Mouse (Mus musculus) CD4-positive naive resting alpha-beta T cell, adult 57 days (primary cell): ENCODE results near the gene Gcc1. TPM values are rescaled to one million over a fixed set of nuclear protein-coding genes. Genes with fewer than 3 reads are reported as not detected.

Source experiments
- total RNA-seq: library from RNA; stranded (reverse); gene quantifications from one replicate; pipeline ENCODE4 v1.2.4, GENCODE M21; 2023

Gcc1 gene
- total RNA-seq: 23.7 TPM

DNA sequence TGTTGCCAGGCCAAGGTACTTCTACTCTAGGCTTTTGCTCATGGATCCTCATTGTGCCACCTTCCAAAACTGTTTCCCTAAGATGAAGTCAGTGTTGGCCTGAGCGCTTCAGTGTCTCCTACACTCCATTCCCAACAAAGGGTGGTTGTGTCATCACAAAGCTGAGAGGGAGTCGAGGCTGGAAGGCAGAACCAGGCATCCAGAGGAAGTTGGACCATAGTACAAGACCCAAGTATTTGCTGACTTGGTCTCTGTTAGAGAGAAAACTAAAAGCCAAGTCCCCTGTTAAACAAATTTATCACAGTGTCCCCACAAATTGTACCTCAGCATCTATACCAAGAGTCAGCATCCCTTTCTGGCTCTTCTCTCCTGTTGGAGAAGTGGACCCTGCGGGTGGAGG, at the start of gene Gcc1:
TSS of gene Gcc1 (minus strand) at position 101 of the 400 bp plus-strand sequence.

DNA sequence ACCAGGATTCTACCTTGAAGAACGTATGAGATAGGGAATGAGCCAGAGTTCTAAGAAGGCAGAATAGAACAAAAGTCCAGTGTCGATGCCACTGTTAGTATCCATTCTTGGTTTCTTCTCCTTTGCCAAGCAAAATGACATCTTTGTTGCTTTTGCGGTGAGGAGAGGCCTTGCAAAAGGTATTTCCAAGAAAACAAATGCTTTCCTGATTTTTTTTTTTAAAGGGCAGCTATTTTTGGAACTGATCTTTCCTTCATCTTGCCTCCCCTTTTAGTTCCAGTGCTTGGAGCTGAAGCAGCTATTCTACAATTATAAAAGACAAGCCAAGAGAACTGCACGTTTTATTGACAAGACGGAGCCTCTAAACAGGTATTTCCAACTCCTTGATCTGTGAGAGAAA, 46.6 kb upstream of the Gcc1 start, which contains the start of gene Snd1:
TSS of gene Snd1 (plus strand) at position 301 of the 400 bp plus-strand sequence.

GRCm38 (mm10) chr6:28449253-28449652, 21.1 kb upstream of the Gcc1 start, which contains the start of gene Pax4:
Gene Pax4 (minus strand): TSS chr6:28449353.

GRCm38 (mm10) chr6:28427096-28427839, 922 bp downstream of the Gcc1 start, which contains the start of gene Fscn3:
Gene Fscn3 (plus strand): TSS chr6:28427789.

GRCm38 (mm10) chr6:28423313-28423712, 4.9 kb downstream of the Gcc1 start, which contains the start of gene Arf5:
Gene Arf5 (plus strand): TSS chr6:28423560.

DNA sequence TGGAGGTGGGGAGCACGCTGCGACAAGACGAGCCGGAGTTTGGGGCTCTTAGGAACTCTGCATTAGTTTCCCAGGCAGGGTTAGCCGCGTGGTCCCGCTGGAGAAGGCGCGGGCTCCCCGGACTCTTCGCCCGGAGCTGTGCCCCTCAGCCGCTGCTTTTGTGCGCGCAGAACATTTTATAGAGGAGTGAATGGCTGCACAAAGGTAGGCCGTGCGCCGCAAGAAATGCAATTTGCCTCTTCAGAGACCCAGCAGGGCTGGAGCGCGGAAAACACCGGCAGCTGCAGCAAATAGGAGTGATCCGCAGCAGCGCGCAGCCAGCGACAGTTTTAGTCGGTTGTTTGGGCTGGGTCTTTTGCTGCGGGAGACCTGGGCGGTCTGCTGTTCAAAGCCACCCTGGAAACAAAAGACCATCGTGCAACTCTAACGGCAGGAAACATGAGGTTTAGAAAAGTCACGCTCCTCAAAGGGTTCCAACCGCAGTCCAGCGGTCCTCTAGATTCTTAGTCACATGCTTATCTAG, 30.4 kb downstream of the Gcc1 start, which contains the start of gene Zfp800:
TSS of gene Zfp800 (minus strand) at position 325 of the 523 bp plus-strand sequence.

Other genes starting within 250 kb of the Gcc1 start
- gene Zfp800, start 30.4 kb downstream of the Gcc1 start, total RNA-seq: 46.5 TPM
- gene Arf5, start 4.8 kb downstream of the Gcc1 start, total RNA-seq: 179 TPM
- gene Fscn3, start 601 bp downstream of the Gcc1 start, total RNA-seq: 0.71 TPM
- gene Pax4, start 21.0 kb upstream of the Gcc1 start, total RNA-seq: not detected
- gene Snd1, start 46.7 kb upstream of the Gcc1 start, total RNA-seq: 120 TPM